Mouse (Mus musculus) intestine, postnatal 0 days (tissue): ENCODE data around the gene Slc10a7. TPM values are rescaled to one million over a fixed set of nuclear protein-coding genes. Genes with fewer than 3 reads are reported as not detected.

Experiments used
- ATAC-seq: fragments of 200-750 bp; cut with Nextera tagmentation; 2 replicates; pipeline ENCODE4 v1.8.0; 2017; ENCODE audit warnings: mild to moderate bottlenecking, moderate TSS enrichment, moderate library complexity
- H3K27ac ChIP-seq: fragments of 300-500 bp; sonication (generic); 2 replicates; pipeline ENCODE4 v1.5.1; 2014; ENCODE audit warnings: mild to moderate bottlenecking, low read depth, low read length, moderate library complexity
- H3K27me3 ChIP-seq: fragments of 300-500 bp; sonication (generic); replicated peaks from 2 replicates; pipeline ENCODE4 v1.6.1; 2014; ENCODE audit warnings: low read length, mixed read lengths; ENCODE audit not compliant: control insufficient read depth, insufficient read depth
- H3K36me3 ChIP-seq: fragments of 300-500 bp; sonication (generic); 2 replicates; pipeline ENCODE4 v1.6.1; 2014; ENCODE audit warnings: mild to moderate bottlenecking, moderate library complexity; ENCODE audit not compliant: control insufficient read depth, insufficient read depth
- H3K4me1 ChIP-seq: fragments of 300-500 bp; sonication (generic); replicated peaks from 2 replicates; pipeline ENCODE4 v1.6.1; 2014; ENCODE audit warnings: antibody characterized with exemption, low read length, mixed read lengths; ENCODE audit not compliant: control insufficient read depth, insufficient read depth
- H3K4me2 ChIP-seq: fragments of 300-500 bp; sonication (generic); replicated peaks from 2 replicates; pipeline ENCODE4 v1.6.1; 2014; ENCODE audit warnings: low read depth, mild to moderate bottlenecking, moderate library complexity
- H3K4me3 ChIP-seq: fragments of 300-500 bp; sonication (generic); 2 replicates; pipeline ENCODE4 v1.5.1; 2014; ENCODE audit warnings: low read depth, low read length
- H3K9ac ChIP-seq: fragments of 300-500 bp; sonication (generic); 2 replicates; pipeline ENCODE4 v1.6.1; 2014; ENCODE audit warnings: mild to moderate bottlenecking, low read depth, low read length
- H3K9me3 ChIP-seq: fragments of 300-500 bp; sonication (generic); 2 replicates; pipeline ENCODE4 v1.6.1; 2016; ENCODE audit warnings: mixed run types; ENCODE audit not compliant: control insufficient read depth
- CTCF ChIP-seq: sonication (generic); IDR thresholded peaks from 2 replicates; pipeline ENCODE4 v1.5.1; 2016; ENCODE audit warnings: low read depth, mild to moderate bottlenecking, control low read depth, antibody characterized with exemption, moderate library complexity
- WGBS: fragments of 180-500 bp; shearing (Covaris S2); extraction: QIAGEN DNeasy Blood & Tissue Kit; methylation state at CpG from one replicate; pipeline ENCODE4 v1.1.7; 2014; 5-methylcytosine and 5-hydroxymethylcytosine counted together
- polyA plus RNA-seq: library from polyadenylated mRNA; unstranded; fragments of >200 nt; fragmentation: Nextera tagmentation; extraction: Ambion mirVana; gene quantifications from 2 replicates; pipeline ENCODE4 v1.2.1, GENCODE M21; 2015

Slc10a7 gene
- polyA plus RNA-seq, 1 experiment from 2014 or later, result 7.4 TPM

DNA sequence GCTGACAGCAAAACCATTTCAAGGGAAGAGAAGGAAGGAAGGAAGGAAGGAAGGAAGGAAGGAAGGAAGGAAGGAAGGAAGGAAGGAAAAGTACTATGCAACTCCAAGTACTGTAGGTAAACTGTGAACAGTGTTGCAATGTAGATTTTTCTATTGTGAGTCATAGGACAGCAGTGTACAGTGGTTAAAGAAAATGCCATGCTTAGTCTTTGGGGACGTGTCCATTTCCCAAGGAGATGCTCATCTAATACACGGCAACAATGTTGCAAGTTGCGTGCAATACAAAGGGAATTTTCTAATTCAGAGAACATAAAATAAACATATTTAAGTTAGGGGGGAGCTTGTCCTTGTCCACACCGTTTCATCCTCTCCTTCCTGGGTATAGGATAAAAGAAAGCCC is 215.7 kb downstream of the Slc10a7 start:
- no peak overlapping the region for H3K27ac ChIP-seq
- peaks cover 11% of the 10 kb centered on the region; the same call in 1 of the 2 replicates for H3K36me3 ChIP-seq
- TF ChIP-seq CTCF, result no peak
- H3K4me3 ChIP-seq, result no peak overlapping the region
- H3K9ac ChIP-seq, result no peak overlapping the region
- no peaks in the 10 kb centered on the region for H3K9me3 ChIP-seq
- no peak for ATAC-seq
- H3K27me3 ChIP-seq, result no peaks in the 10 kb centered on the region
- no peak overlapping the region for H3K4me2 ChIP-seq
- H3K4me1 ChIP-seq, result no peaks in the 10 kb centered on the region
- 92% methylated on average over 4 of the region's 4 CpGs for WGBS

DNA sequence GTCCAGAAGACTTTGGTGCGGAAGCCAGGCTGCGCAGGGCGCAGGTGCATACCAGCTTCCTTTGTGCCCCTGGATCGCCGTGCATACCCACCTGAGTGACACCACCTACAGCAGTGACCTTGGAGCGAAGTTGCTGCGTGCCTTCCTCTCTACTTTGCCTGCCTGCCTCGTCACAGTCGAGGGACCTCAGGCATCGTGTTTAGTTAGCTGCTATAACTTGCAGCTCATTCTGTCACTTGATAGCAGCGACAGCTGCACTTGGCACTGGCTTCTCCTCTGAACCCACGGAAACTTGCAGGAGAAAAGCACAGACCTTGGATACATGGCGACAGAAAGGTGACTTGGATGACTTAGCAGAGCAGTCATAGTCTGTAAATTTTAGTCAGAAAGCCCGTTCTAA is 219.1 kb downstream of the Slc10a7 start:
- no peak for ATAC-seq

GRCm38 (mm10) chr8:78732410-78732809 is 223.3 kb downstream of the Slc10a7 start:
- Histone ChIP-seq H3K4me2 (no peak overlapping the region), H3K36me3 (peaks cover 16% of the 10 kb centered on the region; the same call in 1 of the 2 replicates), H3K9me3 (no peaks in the 10 kb centered on the region), H3K4me3 (no peak overlapping the region), H3K9ac (no peak overlapping the region), H3K27me3 (no peaks in the 10 kb centered on the region), H3K27ac (no peak overlapping the region), H3K4me1 (no peaks in the 10 kb centered on the region)
- no peak for TF ChIP-seq CTCF
- no peak for ATAC-seq
- 71% methylated on average over 7 of the region's 7 CpGs for WGBS

More for the DNA sequence above, 219.1 kb downstream of the Slc10a7 start:
- Histone ChIP-seq H3K4me1 (no peaks in the 10 kb centered on the region), H3K27ac (no peak overlapping the region), H3K4me2 (no peak overlapping the region), H3K9ac (no peak overlapping the region), H3K9me3 (no peaks in the 10 kb centered on the region), H3K4me3 (no peak overlapping the region), H3K36me3 (peaks cover 19% of the 10 kb centered on the region; the same call in 1 of the 2 replicates), H3K27me3 (no peaks in the 10 kb centered on the region)
- no peak for TF ChIP-seq CTCF
- WGBS, result 92% methylated on average over 14 of the region's 14 CpGs

- H3K4me3 ChIP-seq, result no peak overlapping the region
- H3K4me1 ChIP-seq, result no peaks in the 10 kb centered on the region
- ATAC-seq, result no peak
- no peaks in the 10 kb centered on the region for H3K9me3 ChIP-seq
- TF ChIP-seq CTCF, result no peak
- peaks cover 14% of the 10 kb centered on the region; the same call in 1 of the 2 replicates for H3K36me3 ChIP-seq
- no peak overlapping the region for H3K4me2 ChIP-seq
- no peaks in the 10 kb centered on the region for H3K27me3 ChIP-seq
- 78% methylated on average over 12 of the region's 12 CpGs for WGBS
- no peak overlapping the region for H3K27ac ChIP-seq
- H3K9ac ChIP-seq, result no peak overlapping the region
Observed at GRCm38 (mm10) chr8:78732995-78733512, 223.9 kb downstream of the Slc10a7 start.

GRCm38 (mm10) chr8:78734721-78735517 is 225.8 kb downstream of the Slc10a7 start:
- H3K4me2 ChIP-seq, result no peak overlapping the region
- H3K27ac ChIP-seq, result no peak overlapping the region
- ATAC-seq, result no peak
- no peak overlapping the region for H3K4me3 ChIP-seq
- no peaks in the 10 kb centered on the region for H3K4me1 ChIP-seq
- no peak overlapping the region for H3K9ac ChIP-seq
- no peak for TF ChIP-seq CTCF
- no peaks in the 10 kb centered on the region for H3K27me3 ChIP-seq
- H3K36me3 ChIP-seq, result peaks cover 8% of the 10 kb centered on the region; the same call in 1 of the 2 replicates
- WGBS, result 89% methylated on average over 9 of the region's 9 CpGs
- no peaks in the 10 kb centered on the region for H3K9me3 ChIP-seq

DNA sequence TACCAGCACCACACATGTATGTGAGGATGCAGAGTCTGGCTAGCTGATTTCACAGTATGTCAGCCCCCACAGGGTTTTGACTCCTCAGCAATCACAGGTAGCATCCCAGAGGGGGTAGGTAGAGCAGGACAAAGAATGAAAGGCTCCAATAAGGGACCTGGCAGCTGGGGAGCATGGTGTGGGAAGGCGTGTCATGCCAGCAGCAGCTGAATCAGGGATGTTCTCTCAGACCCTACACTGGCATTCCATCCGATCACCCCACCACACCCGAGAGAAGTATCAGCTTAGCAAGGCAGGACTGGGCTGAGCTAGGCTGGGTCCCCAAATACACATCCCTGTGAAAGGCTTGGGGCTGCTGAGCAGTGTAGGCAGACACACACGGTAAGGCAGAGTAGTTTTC is 229.2 kb downstream of the Slc10a7 start:
- no peak overlapping the region for H3K27ac ChIP-seq
- H3K9me3 ChIP-seq, result no peaks in the 10 kb centered on the region
- 87% methylated on average over 4 of the region's 4 CpGs for WGBS
- H3K9ac ChIP-seq, result no peak overlapping the region
- H3K4me2 ChIP-seq, result no peak overlapping the region
- ATAC-seq, result no peak
- H3K4me1 ChIP-seq, result no peaks in the 10 kb centered on the region
- H3K36me3 ChIP-seq, result no peaks in the 10 kb centered on the region
- TF ChIP-seq CTCF, result no peak
- H3K4me3 ChIP-seq, result no peak overlapping the region
- no peaks in the 10 kb centered on the region for H3K27me3 ChIP-seq
